Mouse (Mus musculus) kidney, postnatal 25 days (tissue): ENCODE measurements around the gene Sv2c.
A peak's percentile ranks its signal among the peaks of the same experiment; 100 is the strongest.
"Not testable (repeated sequence)": the region's sequence is repeated elsewhere in the genome, so short reads cannot be mapped to it uniquely, and the experiment has no call there.

ENCODE experiments used
- DNase-seq, 2 experiments: peaks; one replicate each; pipeline ENCODE4 v3.0.0; 2021; ENCODE audit warnings: mixed read lengths in 2 of 2

Gene Sv2c

GRCm38 (mm10) chr13:96045396-96045795, 87.0 kb downstream of the Sv2c start:
- no peak for DNase-seq

DNA sequence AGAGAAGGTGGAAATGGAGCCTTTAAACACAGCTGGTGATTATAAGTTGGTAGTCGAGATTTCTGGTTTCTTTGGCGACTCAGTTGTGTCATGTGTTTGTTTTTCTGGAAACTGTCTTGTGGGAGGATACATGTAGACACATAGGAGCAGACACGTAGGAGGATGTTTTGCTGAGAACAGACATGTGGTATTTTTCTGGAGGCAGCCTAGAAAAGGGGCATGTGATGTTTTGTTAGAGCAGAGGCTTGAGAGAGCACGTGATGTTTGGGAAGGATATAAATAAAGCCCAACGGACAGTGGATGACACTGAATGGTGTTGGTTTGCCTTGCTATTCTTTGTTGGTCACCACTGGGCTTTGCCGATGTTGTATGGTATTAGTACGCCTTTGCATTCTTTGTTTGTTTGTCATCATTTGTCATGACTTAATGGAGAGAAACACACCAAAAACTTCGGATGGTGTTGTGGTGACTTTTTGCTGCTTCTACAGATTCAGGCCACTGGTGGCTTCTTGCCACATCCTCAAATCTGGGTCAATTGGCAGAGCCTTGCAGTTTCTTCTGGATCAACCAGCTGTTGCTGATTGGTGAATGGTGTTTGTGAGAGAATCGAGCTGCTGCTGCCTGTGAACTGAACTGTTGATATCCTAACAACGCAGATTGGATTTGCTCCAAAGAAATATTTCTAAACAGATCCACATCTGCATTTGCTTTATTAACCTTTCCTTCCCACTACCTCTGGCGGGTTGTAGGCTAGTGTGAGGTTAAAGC, 91.9 kb downstream of the Sv2c start:
- DNase-seq, result no peak

DNA sequence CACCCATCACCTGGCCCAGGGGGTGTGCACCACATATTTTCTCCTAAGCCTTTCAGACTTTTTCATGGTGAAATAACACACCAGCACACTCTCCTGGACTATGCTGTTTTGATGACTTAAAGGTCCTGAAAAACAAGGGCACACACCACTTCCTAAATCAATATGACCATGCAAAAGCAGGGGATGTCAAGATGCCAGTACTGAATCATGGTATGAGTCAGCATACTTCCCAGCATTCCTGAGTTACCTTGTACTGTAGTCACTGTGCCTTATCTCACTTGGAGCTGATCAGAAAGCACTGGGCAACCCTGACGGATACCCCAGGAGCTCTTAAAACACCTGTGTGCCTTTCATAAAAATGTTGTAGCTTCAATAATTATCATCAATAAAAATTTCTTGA, 92.8 kb downstream of the Sv2c start:
- no peak for DNase-seq

DNA sequence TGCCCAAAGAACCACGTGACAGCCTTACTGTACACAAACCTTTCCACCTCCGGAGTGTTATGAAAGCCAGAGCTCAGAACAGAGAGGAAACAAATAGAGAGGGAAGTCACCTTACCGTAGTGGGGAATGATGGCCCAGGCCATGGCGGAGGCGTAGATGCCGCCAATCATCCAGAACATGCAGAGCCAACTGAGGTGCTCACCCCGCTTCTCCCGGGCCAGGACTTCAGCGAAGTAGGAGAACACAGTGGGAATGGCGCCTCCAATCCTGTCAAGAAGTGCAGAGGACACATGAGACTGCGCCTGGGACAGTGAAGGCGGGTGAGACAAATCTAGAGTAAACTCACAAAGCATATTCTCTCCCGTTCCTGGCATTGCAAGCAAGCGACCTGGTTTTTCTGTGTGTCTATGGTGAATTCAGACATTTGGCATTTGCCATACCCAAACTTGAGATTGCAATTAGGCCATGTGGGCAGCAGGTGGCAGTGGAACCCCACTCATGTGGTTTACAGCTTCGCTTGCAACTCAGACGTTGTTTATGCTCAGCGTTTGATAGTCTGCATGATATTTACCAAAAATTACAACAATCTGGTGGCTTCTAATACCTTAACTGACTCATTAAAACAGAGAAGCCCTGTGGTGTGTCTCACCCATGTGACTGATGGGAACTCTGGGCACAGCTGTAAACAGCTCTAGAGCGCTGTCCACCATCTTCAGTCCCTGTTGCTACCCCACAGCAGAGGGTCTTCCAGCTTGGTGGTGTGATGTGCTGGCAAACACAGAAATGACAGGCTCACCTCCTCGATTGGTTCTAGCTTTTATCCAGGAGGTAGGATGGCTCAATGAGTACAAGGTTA, 101.8 kb downstream of the Sv2c start:
- peak; percentile 40 to 45 for DNase-seq

DNA sequence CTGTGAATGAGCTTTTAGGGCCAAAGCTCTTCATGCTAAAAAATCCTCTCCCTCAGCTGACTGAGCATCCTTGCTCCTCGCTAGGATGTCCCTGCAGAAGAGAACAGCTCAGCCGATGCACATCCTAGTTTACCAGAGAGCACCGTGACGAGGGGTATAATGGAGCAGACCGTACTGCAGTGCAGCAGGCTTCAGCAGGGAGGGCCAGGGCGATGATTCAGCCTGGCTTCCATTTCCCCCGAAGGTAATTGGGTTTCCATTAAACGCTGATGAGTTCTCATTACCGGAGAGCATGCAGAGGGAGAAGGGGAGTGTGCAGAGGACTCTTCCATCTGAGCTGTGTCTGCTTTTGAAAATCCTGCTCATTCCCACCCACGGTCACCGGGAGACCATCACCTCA, 108.5 kb downstream of the Sv2c start:
- no peak for DNase-seq

- DNase-seq, result no peak
Measured at GRCm38 (mm10) chr13:96015516-96015915, 116.9 kb downstream of the Sv2c start.

GRCm38 (mm10) chr13:96010861-96011511, 121.4 kb downstream of the Sv2c start:
- DNase-seq, result no peak

DNA sequence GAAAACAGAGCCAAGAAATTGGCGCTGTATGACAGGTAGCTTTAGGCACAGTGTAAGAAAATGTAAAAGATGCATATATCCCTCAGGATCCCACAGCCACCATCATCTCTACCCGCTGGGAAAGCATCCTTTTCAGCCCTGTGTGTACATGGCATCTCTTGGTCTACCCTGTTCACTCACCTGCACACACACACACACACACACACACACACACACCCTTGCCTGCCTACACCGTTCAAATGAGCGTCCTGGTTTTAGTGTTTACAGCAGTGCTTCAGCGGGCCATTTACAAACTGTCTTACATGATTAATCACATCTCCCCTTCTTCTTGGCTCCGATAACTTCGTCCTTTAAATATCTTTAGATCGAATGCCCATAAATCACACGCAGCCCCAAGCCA, 123.4 kb downstream of the Sv2c start:
- DNase-seq, result no peak

DNA sequence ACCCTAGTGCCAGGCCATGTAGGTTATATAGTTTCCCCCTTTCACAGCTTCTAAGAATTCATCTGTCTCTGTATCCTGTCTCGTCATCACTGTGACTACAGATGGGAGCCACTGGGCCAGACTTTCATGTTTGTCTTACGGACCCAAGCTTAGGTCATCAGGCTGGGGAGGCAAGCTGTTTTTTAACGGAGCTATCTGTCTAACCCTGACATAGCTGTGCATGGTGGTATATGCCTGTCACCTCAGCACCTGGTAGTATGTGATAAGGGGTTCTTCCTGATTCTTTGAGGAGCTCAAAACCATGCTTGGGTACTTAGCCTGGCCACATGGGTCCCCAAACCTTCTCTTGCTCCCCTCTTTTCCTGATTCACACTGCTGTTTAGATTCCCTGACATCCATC, 124.2 kb downstream of the Sv2c start:
- DNase-seq, result no peak

DNA sequence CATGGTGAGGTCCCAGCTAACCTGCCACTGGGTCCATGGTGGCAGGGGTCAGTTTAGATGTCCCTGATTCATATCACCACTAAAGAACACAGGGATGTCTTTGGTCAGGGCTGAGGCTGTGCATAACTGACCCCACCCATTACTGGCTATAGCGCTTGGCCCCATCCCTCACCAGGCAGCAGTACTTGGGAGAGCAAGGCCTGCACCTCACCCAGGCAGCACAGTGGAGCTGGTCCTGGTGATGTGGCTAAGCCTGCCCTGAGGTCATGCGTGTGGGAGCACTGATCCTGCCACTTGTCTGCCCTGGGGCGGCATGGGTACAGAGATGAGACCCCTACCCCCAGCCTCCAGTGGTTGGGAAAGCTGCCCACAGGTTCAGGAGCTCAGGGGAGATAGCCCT, 128.8 kb downstream of the Sv2c start:
- DNase-seq, result no peak

DNA sequence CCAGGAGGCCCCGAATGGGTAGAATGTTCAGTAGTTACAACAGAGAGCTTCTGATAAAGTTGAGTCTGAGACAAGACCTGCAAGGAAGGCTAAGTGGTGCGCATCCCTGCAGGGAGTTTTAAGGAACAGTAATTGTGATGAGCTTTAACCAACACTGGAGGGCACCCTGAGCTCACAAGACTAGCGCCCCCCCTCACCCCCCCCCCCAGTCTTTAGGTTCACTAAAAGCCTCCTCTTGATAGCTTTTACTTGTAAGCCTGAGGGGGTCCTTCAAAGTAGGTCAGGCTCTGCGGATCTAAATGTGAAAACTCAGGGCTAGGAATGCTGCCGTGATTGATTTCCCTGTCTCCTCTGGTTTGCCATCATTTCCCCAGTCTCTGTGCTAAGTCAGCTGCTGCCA, 129.9 kb downstream of the Sv2c start:
- no peak for DNase-seq

DNA sequence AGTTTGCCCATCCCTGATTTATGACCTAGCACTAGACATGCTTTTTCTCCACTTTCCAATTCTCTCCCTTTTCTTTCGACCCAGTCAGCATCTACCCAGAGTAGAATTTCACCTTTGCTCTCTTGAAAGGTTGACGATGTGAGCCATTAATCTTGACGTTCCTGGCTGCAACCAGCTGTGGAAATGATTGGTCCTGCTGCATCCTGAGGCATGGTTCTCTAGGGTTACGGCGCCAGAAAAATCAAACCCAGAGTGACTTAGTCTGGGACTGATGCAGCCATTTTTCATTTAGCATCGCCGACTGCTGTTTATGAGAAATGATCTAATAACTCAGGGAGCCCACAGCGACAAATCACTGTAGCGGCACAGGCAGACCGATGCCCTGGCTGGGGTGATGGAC, 133.0 kb downstream of the Sv2c start:
- peak in 1 of 2 experiments; percentile 11 for DNase-seq

- no peak for DNase-seq
Measured at GRCm38 (mm10) chr13:95997294-95997693, 135.1 kb downstream of the Sv2c start.

DNA sequence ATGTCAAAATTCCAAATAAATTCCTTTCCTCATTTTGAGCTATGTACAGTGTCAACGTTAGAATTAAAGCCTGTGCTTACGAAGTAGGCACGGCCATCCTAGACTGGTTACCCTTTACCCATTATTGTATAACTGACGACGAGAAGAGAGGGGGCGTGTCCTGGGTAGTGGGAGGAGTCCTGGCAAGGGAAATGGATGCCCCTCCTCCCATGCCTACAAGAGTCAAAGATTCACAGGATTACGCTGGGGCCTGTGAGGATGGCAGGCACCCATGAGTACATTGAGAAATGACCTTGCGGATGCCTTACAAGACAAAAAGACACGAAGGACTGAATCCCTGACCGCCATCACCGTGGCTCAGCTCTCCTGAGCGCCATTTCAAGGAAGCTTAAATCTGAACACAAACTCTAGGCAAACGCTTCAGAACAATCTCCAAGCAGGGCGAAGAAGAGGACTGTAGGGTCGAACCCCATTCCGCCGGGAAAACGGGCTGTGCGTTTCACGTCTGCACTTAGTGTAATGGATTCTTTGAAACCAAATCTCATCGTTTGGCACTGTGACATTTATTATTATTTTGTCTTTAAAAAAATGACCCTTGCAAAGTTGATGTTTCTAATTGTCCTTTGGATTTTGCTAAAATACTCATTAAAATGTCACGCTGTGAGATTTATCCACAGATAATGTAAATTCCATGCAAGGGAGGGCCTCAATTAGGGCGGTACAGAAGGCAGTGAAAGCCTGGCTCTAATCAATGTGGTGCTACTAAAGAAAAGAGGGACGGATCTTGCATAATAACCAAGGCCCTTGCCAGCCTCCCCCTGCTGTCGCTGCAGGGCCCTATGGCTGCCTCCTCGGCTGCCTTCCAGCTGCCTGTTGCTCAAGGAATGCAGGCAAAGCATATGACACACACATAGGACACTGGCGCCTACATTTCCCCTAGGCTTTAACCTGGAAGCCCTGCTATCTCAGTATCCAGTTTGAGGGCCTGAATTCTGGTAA, 137.4 kb downstream of the Sv2c start:
- no peak for DNase-seq

GRCm38 (mm10) chr13:95988181-95988580, 144.2 kb downstream of the Sv2c start:
- DNase-seq, result no peak

- DNase-seq, result no peak
Measured at GRCm38 (mm10) chr13:95987147-95987546, 145.2 kb downstream of the Sv2c start.

- DNase-seq, result peak in 1 of 2 experiments; percentile 16
Measured at GRCm38 (mm10) chr13:95986375-95986774, 146.0 kb downstream of the Sv2c start.

GRCm38 (mm10) chr13:95975225-95975624, 157.2 kb downstream of the Sv2c start:
- DNase-seq, result no peak

DNA sequence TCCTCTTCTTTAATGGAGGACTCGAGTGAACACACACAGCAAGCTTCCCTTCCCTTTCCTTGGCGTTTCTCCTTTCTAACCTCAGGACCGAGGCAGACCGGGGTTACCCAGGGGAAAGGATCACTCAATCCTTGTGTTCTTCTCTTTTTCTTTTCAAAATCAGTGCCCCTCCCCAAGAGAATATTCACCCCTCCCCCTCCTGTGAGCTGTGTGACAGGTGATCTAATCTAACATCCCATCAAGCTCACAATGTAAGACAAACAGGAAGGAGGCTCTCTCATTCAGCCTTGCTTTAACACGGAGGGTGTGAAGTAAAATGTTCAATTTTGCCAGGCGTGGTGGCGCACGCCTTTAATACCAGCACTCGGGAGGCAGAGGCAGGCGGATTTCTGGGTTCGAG, 158.3 kb downstream of the Sv2c start:
- DNase-seq, result no peak

GRCm38 (mm10) chr13:95973368-95973958, 158.9 kb downstream of the Sv2c start:
- DNase-seq, result peak; percentile 83 to 84

GRCm38 (mm10) chr13:95968031-95968430, 164.3 kb downstream of the Sv2c start:
- DNase-seq, result not testable (repeated sequence)

GRCm38 (mm10) chr13:95966791-95967190, 165.6 kb downstream of the Sv2c start:
- no peak for DNase-seq
